Mouse (Mus musculus): ENCODE results near the gene A930004D18Rik. TPM values are rescaled to one million over a fixed set of nuclear protein-coding genes. Genes with fewer than 3 reads are reported as not detected.

The A930004D18Rik gene
- total and polyA plus RNA-seq, 3 experiments: 0.30 to 1.5 (median 0.65) TPM

GRCm38 (mm10) chr2:18050018-18050417, 12.5 kb upstream of the A930004D18Rik start:
- Histone ChIP-seq H3K36me3 (replicated peaks) (no peaks in the 10 kb centered on the region), H3K4me1 (ENCODE audit: insufficient read depth, low read depth, low read length) (peaks cover 44% of the 10 kb centered on the region), H3K4me3 (ENCODE audit: low read depth, low read length) (no peak overlapping the region), H3K27me3 (ENCODE audit: insufficient read depth, low read length) (peaks cover 25% of the 10 kb centered on the region), H3K9me3 (replicated peaks) (no peaks in the 10 kb centered on the region)
- no peak for ATAC-seq (ENCODE audit: extremely low read depth, insufficient number of reproducible peaks, low FRiP score, poor library complexity, severe bottlenecking)
- DNase-seq (ENCODE audit: low spot score): no peak
- TF ChIP-seq TAL1 (conservative IDR thresholded peaks at IDR 0.05; ENCODE audit: low read depth, low read length) (no peak), GATA2 (IDR thresholded peaks at IDR 0.05; ENCODE audit: borderline replicate concordance, low read depth, low read length) (no peak), POLR2AphosphoS5 (IDR thresholded peaks at IDR 0.05; ENCODE audit: insufficient replicate concordance, low read depth, low read length) (no peak), CTCF (IDR thresholded peaks at IDR 0.05; ENCODE audit: low read depth, low read length) (no peak), GATA1 (IDR thresholded peaks at IDR 0.05; ENCODE audit: borderline replicate concordance, low read length) (no peak)

GRCm38 (mm10) chr2:18049279-18049821, 11.8 kb upstream of the A930004D18Rik start:
- DNase-seq (ENCODE audit: low spot score): no peak
- ATAC-seq (ENCODE audit: extremely low read depth, insufficient number of reproducible peaks, low FRiP score, poor library complexity, severe bottlenecking): no peak
- H3K27me3 ChIP-seq (ENCODE audit: insufficient read depth, low read length): peaks cover 29% of the 10 kb centered on the region
- H3K9me3 ChIP-seq (replicated peaks): no peaks in the 10 kb centered on the region
- TF ChIP-seq CTCF (IDR thresholded peaks at IDR 0.05; ENCODE audit: low read depth, low read length) (no peak), GATA1 (IDR thresholded peaks at IDR 0.05; ENCODE audit: borderline replicate concordance, low read length) (no peak), POLR2AphosphoS5 (IDR thresholded peaks at IDR 0.05; ENCODE audit: insufficient replicate concordance, low read depth, low read length) (no peak), TAL1 (conservative IDR thresholded peaks at IDR 0.05; ENCODE audit: low read depth, low read length) (no peak), GATA2 (IDR thresholded peaks at IDR 0.05; ENCODE audit: borderline replicate concordance, low read depth, low read length) (no peak)
- no peaks in the 10 kb centered on the region for H3K36me3 ChIP-seq (replicated peaks)
- no peak overlapping the region for H3K4me3 ChIP-seq (ENCODE audit: low read depth, low read length)
- H3K4me1 ChIP-seq (ENCODE audit: insufficient read depth, low read depth, low read length): peaks cover 43% of the 10 kb centered on the region

GRCm38 (mm10) chr2:18048453-18049075, 11.0 kb upstream of the A930004D18Rik start, which contains the start of gene Skida1:
Gene Skida1 (minus strand): TSS chr2:18049051.
- Histone ChIP-seq H3K27me3 (ENCODE audit: insufficient read depth, low read length) (peaks cover 31% of the 10 kb centered on the region), H3K9me3 (replicated peaks) (no peaks in the 10 kb centered on the region)
- no peak for ATAC-seq (ENCODE audit: extremely low read depth, insufficient number of reproducible peaks, low FRiP score, poor library complexity, severe bottlenecking)

GRCm38 (mm10) chr2:18047646-18048452, 10.3 kb upstream of the A930004D18Rik start:
- TF ChIP-seq GATA2 (IDR thresholded peaks at IDR 0.05; ENCODE audit: borderline replicate concordance, low read depth, low read length) (no peak), POLR2AphosphoS5 (IDR thresholded peaks at IDR 0.05; ENCODE audit: insufficient replicate concordance, low read depth, low read length) (no peak), GATA1 (IDR thresholded peaks at IDR 0.05; ENCODE audit: borderline replicate concordance, low read length) (no peak), CTCF (IDR thresholded peaks at IDR 0.05; ENCODE audit: low read depth, low read length) (no peak), TAL1 (conservative IDR thresholded peaks at IDR 0.05; ENCODE audit: low read depth, low read length) (no peak)
- Histone ChIP-seq H3K4me3 (ENCODE audit: low read depth, low read length) (peak overlapping the region; percentile 76), H3K9me3 (replicated peaks) (no peaks in the 10 kb centered on the region), H3K36me3 (replicated peaks) (no peaks in the 10 kb centered on the region), H3K27me3 (ENCODE audit: insufficient read depth, low read length) (peaks cover 37% of the 10 kb centered on the region), H3K4me1 (ENCODE audit: insufficient read depth, low read depth, low read length) (peaks cover 43% of the 10 kb centered on the region)
- peak; percentile 67 for DNase-seq (ENCODE audit: low spot score)
- peak; percentile 36; the same call in 1 of the 2 replicates for ATAC-seq (ENCODE audit: extremely low read depth, insufficient number of reproducible peaks, low FRiP score, poor library complexity, severe bottlenecking)

More at GRCm38 (mm10) chr2:18048453-18049075, 11.0 kb upstream of the A930004D18Rik start, which contains the start of gene Skida1:
- no peaks in the 10 kb centered on the region for H3K36me3 ChIP-seq (replicated peaks)
- DNase-seq (ENCODE audit: low spot score): no peak
- peak within 1 kb of the TSS; percentile 76 for H3K4me3 ChIP-seq (ENCODE audit: low read depth, low read length)
- H3K4me1 ChIP-seq (ENCODE audit: insufficient read depth, low read depth, low read length): peaks cover 43% of the 10 kb centered on the region
- TF ChIP-seq GATA2 (IDR thresholded peaks at IDR 0.05; ENCODE audit: borderline replicate concordance, low read depth, low read length): no peak
- TF ChIP-seq TAL1 (conservative IDR thresholded peaks at IDR 0.05; ENCODE audit: low read depth, low read length): no peak
- no peak for TF ChIP-seq GATA1 (IDR thresholded peaks at IDR 0.05; ENCODE audit: borderline replicate concordance, low read length)
- no peak for TF ChIP-seq POLR2AphosphoS5 (IDR thresholded peaks at IDR 0.05; ENCODE audit: insufficient replicate concordance, low read depth, low read length)
- no peak for TF ChIP-seq CTCF (IDR thresholded peaks at IDR 0.05; ENCODE audit: low read depth, low read length)

- H3K4me3 ChIP-seq (ENCODE audit: low read depth, low read length): peak overlapping the region; percentile 76
- H3K27me3 ChIP-seq (ENCODE audit: insufficient read depth, low read length): peaks cover 43% of the 10 kb centered on the region
- peaks cover 43% of the 10 kb centered on the region for H3K4me1 ChIP-seq (ENCODE audit: insufficient read depth, low read depth, low read length)
- no peaks in the 10 kb centered on the region for H3K36me3 ChIP-seq (replicated peaks)
- TF ChIP-seq GATA2 (IDR thresholded peaks at IDR 0.05; ENCODE audit: borderline replicate concordance, low read depth, low read length): no peak
- TF ChIP-seq CTCF (IDR thresholded peaks at IDR 0.05; ENCODE audit: low read depth, low read length): no peak
- no peak for TF ChIP-seq TAL1 (conservative IDR thresholded peaks at IDR 0.05; ENCODE audit: low read depth, low read length)
- TF ChIP-seq POLR2AphosphoS5 (IDR thresholded peaks at IDR 0.05; ENCODE audit: insufficient replicate concordance, low read depth, low read length): no peak
- no peak for TF ChIP-seq GATA1 (IDR thresholded peaks at IDR 0.05; ENCODE audit: borderline replicate concordance, low read length)
- peak; percentile 49 for DNase-seq (ENCODE audit: low spot score)
- ATAC-seq (ENCODE audit: extremely low read depth, insufficient number of reproducible peaks, low FRiP score, poor library complexity, severe bottlenecking): no peak
- H3K9me3 ChIP-seq (replicated peaks): no peaks in the 10 kb centered on the region
Observed at GRCm38 (mm10) chr2:18046758-18047645, 9.5 kb upstream of the A930004D18Rik start.
